32 mouse cellular contexts compared by ENCODE assay signal in genomic region chr6:29032411-29032810, GRCm38 (mm10). TPM values are rescaled to one million over a fixed set of nuclear protein-coding genes. Genes with fewer than 3 reads are reported as not detected.
DNase-seq lines count a peak whose midpoint lies in the region; ATAC-seq lines count a peak whose summit lies in the region.
"Had no signal": no experiment of that assay in that cellular context is flagged by ENCODE, and none has a peak within 500 bp of the region (broad histone marks: within the 10 kb centered on the region; RNA-seq: fewer than 3 reads in every experiment).

No protein-coding gene starts in this region.

- H3K36me3 ChIP-seq in midbrain, embryonic 10.5 days, result no peaks in the 10 kb centered on the region
- H3K36me3 ChIP-seq in midbrain, embryonic 15.5 days (replicated peaks), result no peaks in the 10 kb centered on the region
- H3K36me3 ChIP-seq in forebrain, embryonic 11.5 days (ENCODE audit: control insufficient read depth, insufficient read depth, low read length), result no peaks in the 10 kb centered on the region
- H3K36me3 ChIP-seq: hindbrain, embryonic 15.5 days; intestine, embryonic 15.5 days; limb, embryonic 13.5 days; liver, embryonic 12.5 days; stomach, embryonic 15.5 days had no signal

- H3K4me2 ChIP-seq in midbrain, embryonic 15.5 days, result no peak overlapping the region
- H3K4me2 ChIP-seq in forebrain, embryonic 11.5 days (ENCODE audit: low read depth, low read length, severe bottlenecking), result no peak overlapping the region
- H3K4me2 ChIP-seq: heart, embryonic 11.5 days; hindbrain, embryonic 15.5 days; intestine, embryonic 15.5 days; limb, embryonic 13.5 days; liver, embryonic 12.5 days; stomach, embryonic 15.5 days had no signal

- 92% methylated on average over 12 of the region's 12 CpGs for WGBS in midbrain, embryonic 10.5 days
- WGBS in midbrain, embryonic 15.5 days, result 89% methylated on average over 12 of the region's 12 CpGs
- WGBS in forebrain, embryonic 11.5 days, result 90% methylated on average over 12 of the region's 12 CpGs

- DNase-seq in adrenal gland, adult 2 months, result peak; percentile 45
- DNase-seq in adrenal gland, postnatal 10 days, result no peak
- DNase-seq in midbrain, embryonic 10.5 days (ENCODE audit: low spot score), result no peak
- peak; percentile 33 for DNase-seq in fibroblast of lung, adult 2 months (ENCODE audit: low read depth)
- no peak for DNase-seq in embryo, embryonic 10.5 days (ENCODE audit: low spot score)
- no peak for DNase-seq in forebrain, embryonic 11.5 days (ENCODE audit: low spot score)
- DNase-seq: cerebellum, adult 11 months; cerebellum, adult 9-11 months; gastrocnemius, adult 2 months; heart, postnatal 10 days; kidney, adult 8-10 months; kidney, postnatal 36 days; lung, adult 18-20 months; lung, postnatal 10 days; right cerebral cortex, adult 18-20 months; thymus, postnatal 25 days had no signal

- 0 out of 2 replicates have a peak overlapping the region, but pooled peaks have one; percentile 6 for H3K27ac ChIP-seq in midbrain, embryonic 10.5 days (replicated peaks)
- no peak overlapping the region for H3K27ac ChIP-seq in midbrain, embryonic 15.5 days
- H3K27ac ChIP-seq in forebrain, embryonic 11.5 days (ENCODE audit: low read depth, low read length), result no peak overlapping the region
- H3K27ac ChIP-seq: hindbrain, embryonic 15.5 days; intestine, embryonic 15.5 days; limb, embryonic 13.5 days; liver, embryonic 12.5 days; stomach, embryonic 15.5 days had no signal

- H3K27me3 ChIP-seq in midbrain, embryonic 10.5 days (ENCODE audit: low read depth, poor library complexity, severe bottlenecking), result no peaks in the 10 kb centered on the region
- H3K27me3 ChIP-seq in midbrain, embryonic 15.5 days (replicated peaks), result no peaks in the 10 kb centered on the region
- no peaks in the 10 kb centered on the region for H3K27me3 ChIP-seq in forebrain, embryonic 11.5 days (ENCODE audit: control insufficient read depth, insufficient read depth, low read length)
- H3K27me3 ChIP-seq: hindbrain, embryonic 15.5 days; intestine, embryonic 15.5 days; limb, embryonic 13.5 days; stomach, embryonic 15.5 days had no signal

- H3K4me1 ChIP-seq in midbrain, embryonic 10.5 days, result peaks cover 24% of the 10 kb centered on the region
- H3K4me1 ChIP-seq in midbrain, embryonic 15.5 days, result peaks cover 15% of the 10 kb centered on the region; the same call in 1 of the 2 replicates
- H3K4me1 ChIP-seq in forebrain, embryonic 11.5 days (replicated peaks; ENCODE audit: control insufficient read depth, insufficient read depth, low read length), result no peaks in the 10 kb centered on the region
- H3K4me1 ChIP-seq: intestine, embryonic 15.5 days; liver, embryonic 12.5 days; megakaryocyte, embryonic 14.5 days; stomach, embryonic 15.5 days had no signal

- H3K9me3 ChIP-seq in midbrain, embryonic 10.5 days (replicated peaks), result no peaks in the 10 kb centered on the region
- H3K9me3 ChIP-seq in midbrain, embryonic 15.5 days, result no peaks in the 10 kb centered on the region
- H3K9me3 ChIP-seq in forebrain, embryonic 11.5 days (ENCODE audit: control insufficient read depth, low read length), result no peaks in the 10 kb centered on the region
- H3K9me3 ChIP-seq: hindbrain, embryonic 15.5 days; intestine, embryonic 15.5 days; stomach, embryonic 15.5 days had no signal

- H3K4me3 ChIP-seq in midbrain, embryonic 10.5 days, result no peak overlapping the region
- H3K4me3 ChIP-seq in midbrain, embryonic 15.5 days, result no peak overlapping the region
- H3K4me3 ChIP-seq in forebrain, embryonic 11.5 days (ENCODE audit: low read depth, low read length), result no peak overlapping the region
- H3K4me3 ChIP-seq: gastrocnemius, adult 2 months; hindbrain, embryonic 15.5 days; intestine, embryonic 15.5 days; limb, embryonic 13.5 days; liver, embryonic 12.5 days; megakaryocyte, embryonic 14.5 days; stomach, embryonic 15.5 days had no signal

- ATAC-seq in midbrain, embryonic 15.5 days (replicated peaks), result no peak
- ATAC-seq in forebrain, embryonic 11.5 days (replicated peaks; ENCODE audit: low FRiP score), result no peak
- ATAC-seq: CD4-positive, CD25-positive, alpha-beta regulatory T cell, adult 4 months; forebrain, embryonic 14.5 days; intestine, embryonic 15.5 days; liver, embryonic 12.5 days had no signal

- H3K9ac ChIP-seq in midbrain, embryonic 15.5 days, result no peak overlapping the region
- no peak overlapping the region for H3K9ac ChIP-seq in forebrain, embryonic 11.5 days (ENCODE audit: low read length)
- H3K9ac ChIP-seq: hindbrain, embryonic 15.5 days; intestine, embryonic 15.5 days; limb, embryonic 13.5 days; liver, embryonic 12.5 days; stomach, embryonic 15.5 days had no signal

RNA-seq across cellular contexts. Expression of gene Lep, which starts 27.6 kb away (rescaled TPM):
- total RNA-seq in adrenal gland, adult 2 months (2021), result 10 to 100 TPM in 1 of 2 experiments, 1 to 10 TPM in 1; 3.5 to 17.4 TPM
- polyA plus RNA-seq in adrenal gland, adult 2 months (2012; rRNA removed), result 7.7 and 11.9 TPM in 2 replicates
- 1 to 10 TPM; 6.8 to 8.6 TPM for total RNA-seq in adrenal gland, postnatal 10 days (2021)
- not detected in 2 replicates for polyA plus RNA-seq in midbrain, embryonic 10.5 days (2016; fragmentation: Nextera tagmentation; extraction: Ambion mirVana)
- polyA plus RNA-seq in midbrain, embryonic 15.5 days (2015; fragmentation: Nextera tagmentation; extraction: Ambion mirVana), result not detected in 2 replicates
- not detected in 2 replicates for polyA plus RNA-seq in forebrain, embryonic 11.5 days (2014; fragmentation: Nextera tagmentation; extraction: Ambion mirVana)
- total RNA-seq: common myeloid progenitor, adult 5-6 weeks; layer of hippocampus, adult 8-10 months; left cerebral cortex, postnatal 25 days; midbrain, postnatal 0 days had no signal
- polyA plus RNA-seq: CD4-positive, CD25-positive, alpha-beta regulatory T cell, adult 4 months; embryonic facial prominence, embryonic 11.5 days; forebrain, embryonic 14.5 days; frontal cortex, adult 2 months; heart, embryonic 11.5 days; hindbrain, embryonic 15.5 days; intestine, embryonic 15.5 days; limb, embryonic 13.5 days; liver, embryonic 12.5 days; midbrain, postnatal 0 days; stomach, embryonic 15.5 days had no signal

Comparison
In these comparisons a context has a peak if more than half of its experiments do, and no peak if none do; other contexts are left out.
1. DNase-seq: peak in adrenal gland, adult 2 months (single experiment) and fibroblast of lung, adult 2 months (single experiment); none in adrenal gland, postnatal 10 days (single experiment), midbrain, embryonic 10.5 days (single experiment), embryo, embryonic 10.5 days (single experiment) and forebrain, embryonic 11.5 days (single experiment).